Mouse (Mus musculus) neural tube, embryonic 15.5 days (tissue): Measurements from ENCODE around the gene Cyth3. TPM values are rescaled to one million over a fixed set of nuclear protein-coding genes. Genes with fewer than 3 reads are reported as not detected.

Source experiments
- ATAC-seq: fragments of 200-750 bp; cut with Nextera tagmentation; 2 replicates; pipeline ENCODE4 v1.8.0; 2017; ENCODE audit warnings: mild to moderate bottlenecking, moderate TSS enrichment, moderate library complexity; ENCODE audit not compliant: low FRiP score
- H3K27ac ChIP-seq: fragments of 300-500 bp; sonication (generic); replicated peaks from 2 replicates; pipeline ENCODE4 v1.5.1; 2015; ENCODE audit warnings: mild to moderate bottlenecking, inconsistent platforms
- H3K27me3 ChIP-seq: fragments of 300-500 bp; sonication (generic); replicated peaks from 2 replicates; pipeline ENCODE4 v1.6.1; 2015; ENCODE audit warnings: inconsistent platforms
- H3K36me3 ChIP-seq: fragments of 300-500 bp; sonication (generic); 2 replicates; pipeline ENCODE4 v1.6.1; 2015; ENCODE audit warnings: inconsistent platforms
- H3K4me1 ChIP-seq: fragments of 300-500 bp; sonication (generic); 2 replicates; pipeline ENCODE4 v1.6.1; 2015; ENCODE audit warnings: inconsistent platforms
- H3K4me2 ChIP-seq: fragments of 300-500 bp; sonication (generic); 2 replicates; pipeline ENCODE4 v1.6.1; 2015; ENCODE audit warnings: inconsistent platforms, mild to moderate bottlenecking, moderate library complexity
- H3K4me3 ChIP-seq: fragments of 300-500 bp; sonication (generic); replicated peaks from 2 replicates; pipeline ENCODE4 v1.5.1; 2015; ENCODE audit warnings: mild to moderate bottlenecking, inconsistent platforms
- H3K9ac ChIP-seq: fragments of 300-500 bp; sonication (generic); replicated peaks from 2 replicates; pipeline ENCODE4 v1.6.1; 2015; ENCODE audit warnings: mild to moderate bottlenecking, inconsistent platforms
- H3K9me3 ChIP-seq: fragments of 300-500 bp; sonication (generic); replicated peaks from 2 replicates; pipeline ENCODE4 v1.6.1; 2016; ENCODE audit warnings: inconsistent platforms
- WGBS: fragments of 180-500 bp; shearing (Covaris S2); methylation state at CpG from one replicate; pipeline ENCODE4 v1.1.7; 2015; ENCODE audit warnings: mixed read lengths; 5-methylcytosine and 5-hydroxymethylcytosine counted together
- polyA plus RNA-seq: library from polyadenylated mRNA; unstranded; fragments of >200 nt; fragmentation: Nextera tagmentation; extraction: Ambion mirVana; gene quantifications from 2 replicates; pipeline ENCODE4 v1.2.1, GENCODE M21; 2015

Gene Cyth3
- polyA plus RNA-seq, 1 experiment from 2014 or later, result 42.2 TPM

- ATAC-seq, result no peak
- H3K4me1 ChIP-seq, result peaks cover 12% of the 10 kb centered on the region
- no peaks in the 10 kb centered on the region for H3K27me3 ChIP-seq
- H3K36me3 ChIP-seq, result no peaks in the 10 kb centered on the region
- H3K9ac ChIP-seq, result no peak overlapping the region
- no peak overlapping the region for H3K4me2 ChIP-seq
- 91% methylated on average over 3 of the region's 3 CpGs for WGBS
- no peak overlapping the region for H3K27ac ChIP-seq
- H3K4me3 ChIP-seq, result no peak overlapping the region
- H3K9me3 ChIP-seq, result no peaks in the 10 kb centered on the region
Observed at GRCm38 (mm10) chr5:143616657-143617329, 5.5 kb upstream of the Cyth3 start.

DNA sequence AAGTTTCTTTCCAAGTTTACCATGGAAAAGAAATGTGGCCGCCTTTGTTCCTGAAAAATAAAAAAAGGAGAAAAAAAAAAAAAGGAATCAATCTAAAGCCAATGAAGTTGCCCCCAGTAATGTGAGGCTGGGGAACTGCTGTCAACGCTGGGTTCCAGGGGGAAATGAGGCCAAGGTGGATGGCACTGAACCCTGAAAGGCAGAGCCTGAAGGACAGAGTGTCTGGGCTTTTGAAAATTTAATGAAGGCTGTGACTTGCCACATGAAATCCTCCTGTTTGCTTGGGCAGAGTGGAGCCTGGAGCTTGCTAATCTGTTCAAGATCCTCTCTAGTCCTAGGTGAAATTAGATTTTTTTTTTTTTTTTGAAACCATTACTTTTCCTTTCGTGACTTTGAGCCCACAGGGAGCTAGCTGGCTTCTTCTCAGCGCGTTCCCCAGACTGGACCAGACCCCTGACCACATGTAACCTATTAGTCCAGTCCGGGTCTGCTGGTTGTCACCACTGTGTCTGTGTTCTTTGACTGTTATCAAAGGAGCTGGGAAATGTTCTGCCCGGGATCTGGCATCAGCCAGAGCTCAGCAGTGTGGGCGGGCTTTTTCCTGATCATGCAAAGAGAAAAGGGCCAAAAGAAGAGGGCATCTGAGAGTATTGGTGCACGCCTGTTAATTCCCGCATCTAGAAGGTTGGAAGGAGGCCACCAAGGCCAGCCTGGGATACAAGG, 4.6 kb upstream of the Cyth3 start:
- 60% methylated on average over 10 of the region's 10 CpGs for WGBS
- Histone ChIP-seq H3K4me2 (no peak overlapping the region), H3K27me3 (no peaks in the 10 kb centered on the region), H3K4me1 (peaks cover 16% of the 10 kb centered on the region), H3K27ac (no peak overlapping the region), H3K4me3 (no peak overlapping the region), H3K9me3 (no peaks in the 10 kb centered on the region), H3K9ac (no peak overlapping the region), H3K36me3 (no peaks in the 10 kb centered on the region)
- ATAC-seq, result no peak

DNA sequence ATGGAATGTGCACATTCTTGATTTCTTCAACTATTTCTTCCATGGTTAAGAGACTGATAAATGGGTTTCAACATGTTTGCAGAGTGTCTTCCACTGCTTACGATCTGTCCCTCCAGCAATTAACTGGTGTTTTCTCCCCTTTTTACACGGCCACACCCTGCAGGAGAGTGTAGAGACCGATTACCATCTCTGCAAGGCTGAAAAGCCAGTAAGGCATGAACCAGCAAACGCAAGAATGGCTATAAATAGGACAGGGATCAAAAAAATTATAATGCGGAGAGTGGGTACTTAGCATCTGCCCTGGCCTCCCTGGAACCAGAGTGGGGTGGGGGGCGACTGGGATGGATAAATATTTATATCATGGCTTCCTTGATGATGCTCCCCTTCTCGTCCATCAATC, 3.7 kb upstream of the Cyth3 start:
- ATAC-seq, result no peak
- 65% methylated on average over 7 of the region's 7 CpGs for WGBS
- Histone ChIP-seq H3K4me1 (peaks cover 24% of the 10 kb centered on the region), H3K4me2 (no peak overlapping the region), H3K4me3 (no peak overlapping the region), H3K27me3 (no peaks in the 10 kb centered on the region), H3K9ac (no peak overlapping the region), H3K27ac (no peak overlapping the region), H3K36me3 (no peaks in the 10 kb centered on the region), H3K9me3 (no peaks in the 10 kb centered on the region)

DNA sequence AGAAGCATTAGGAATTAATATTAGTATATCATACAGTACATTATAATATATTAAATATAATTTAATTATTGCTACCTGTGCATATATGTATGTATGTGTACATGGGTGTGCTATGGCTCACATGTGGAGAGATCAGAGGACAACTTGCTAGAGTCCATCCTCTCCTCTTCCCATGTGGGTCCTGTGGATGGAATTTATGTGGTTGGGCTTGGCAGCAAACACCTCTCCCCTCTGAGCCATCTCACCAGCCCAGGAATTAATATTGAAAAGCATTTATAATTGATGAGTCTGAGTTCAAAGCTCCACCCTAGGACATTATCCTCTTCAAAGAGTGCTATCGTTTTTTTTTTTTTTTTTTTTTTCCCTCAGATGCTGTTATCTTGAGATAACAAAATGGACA, 2.1 kb upstream of the Cyth3 start:
- H3K36me3 ChIP-seq, result no peaks in the 10 kb centered on the region
- H3K4me3 ChIP-seq, result no peak overlapping the region
- peaks cover 31% of the 10 kb centered on the region for H3K4me1 ChIP-seq
- H3K9ac ChIP-seq, result no peak overlapping the region
- no peak for ATAC-seq
- H3K4me2 ChIP-seq, result no peak overlapping the region
- H3K9me3 ChIP-seq, result no peaks in the 10 kb centered on the region
- no peak overlapping the region for H3K27ac ChIP-seq
- 25% methylated on average over 1 of the region's 1 CpGs for WGBS
- H3K27me3 ChIP-seq, result no peaks in the 10 kb centered on the region

DNA sequence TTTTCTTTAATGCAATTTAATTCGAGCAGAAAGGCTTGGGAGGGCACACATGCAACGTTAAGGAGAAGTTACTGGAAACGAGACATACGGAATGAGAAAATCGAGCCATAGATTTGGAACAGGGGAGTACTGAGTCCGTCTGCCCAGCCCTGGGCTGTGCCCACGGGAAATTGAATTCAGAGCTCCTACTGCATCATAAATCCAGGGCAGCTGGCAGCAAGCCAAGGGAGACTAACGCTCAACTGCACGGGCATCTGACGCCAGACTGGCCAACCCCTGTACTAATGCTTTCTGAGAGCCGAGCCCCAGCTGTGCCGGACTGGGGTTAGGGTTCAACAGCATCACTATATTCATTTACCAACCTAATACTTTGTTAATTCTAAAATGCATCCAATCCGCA, 1.3 kb upstream of the Cyth3 start:
- Histone ChIP-seq H3K27me3 (no peaks in the 10 kb centered on the region), H3K4me3 (no peak overlapping the region), H3K4me1 (peaks cover 36% of the 10 kb centered on the region), H3K9me3 (no peaks in the 10 kb centered on the region), H3K27ac (no peak overlapping the region), H3K36me3 (no peaks in the 10 kb centered on the region), H3K4me2 (peak overlapping the region; percentile 31), H3K9ac (no peak overlapping the region)
- ATAC-seq, result 0 out of 2 replicates have a peak, but pooled peaks have one; percentile 26
- WGBS, result 14% methylated on average over 13 of the region's 13 CpGs

DNA sequence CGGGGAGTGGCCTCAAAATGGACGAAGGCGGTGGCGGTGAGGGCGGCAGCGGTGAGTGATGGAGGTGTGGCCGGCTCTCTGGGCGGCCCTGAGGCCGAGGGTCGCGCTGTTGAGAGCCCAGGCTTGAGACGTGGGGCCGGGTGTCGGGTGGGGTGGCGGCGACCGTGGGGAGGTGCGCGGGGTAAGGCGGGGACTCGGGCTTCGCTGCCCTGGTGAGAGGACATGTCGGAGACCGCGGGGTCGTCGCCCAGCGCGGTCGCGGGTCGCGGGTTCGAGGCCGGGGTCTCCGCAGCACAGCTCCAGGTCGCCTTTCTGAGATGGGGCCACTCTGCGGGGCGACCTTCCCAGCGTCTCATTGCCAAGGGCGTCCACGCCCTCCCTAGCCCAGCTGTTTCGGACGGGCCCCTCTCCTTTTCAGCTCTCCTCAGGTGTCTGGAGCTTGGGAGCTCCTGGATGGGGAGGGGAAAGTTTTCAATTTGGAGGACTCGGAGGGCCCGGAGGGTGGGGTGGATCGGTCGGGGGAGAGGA, 440 bp downstream of the Cyth3 start:
- 1% methylated on average over 42 of the region's 48 CpGs for WGBS
- peak overlapping the region; percentile 94 for H3K4me3 ChIP-seq
- no peaks in the 10 kb centered on the region for H3K36me3 ChIP-seq
- H3K9ac ChIP-seq, result peak overlapping the region; percentile 91
- peak; percentile 73 for ATAC-seq
- H3K4me1 ChIP-seq, result peaks cover 39% of the 10 kb centered on the region
- peak overlapping the region; percentile 84 for H3K4me2 ChIP-seq
- H3K27me3 ChIP-seq, result no peaks in the 10 kb centered on the region
- no peaks in the 10 kb centered on the region for H3K9me3 ChIP-seq
- H3K27ac ChIP-seq, result peak overlapping the region; percentile 87

GRCm38 (mm10) chr5:143623356-143624295, 1.4 kb downstream of the Cyth3 start:
- WGBS, result 45% methylated on average over 19 of the region's 19 CpGs
- ATAC-seq, result no peak
- no peak overlapping the region for H3K27ac ChIP-seq
- no peaks in the 10 kb centered on the region for H3K27me3 ChIP-seq
- peak overlapping the region; percentile 91 for H3K9ac ChIP-seq
- no peaks in the 10 kb centered on the region for H3K36me3 ChIP-seq
- H3K4me2 ChIP-seq, result peak overlapping the region; percentile 84
- H3K4me3 ChIP-seq, result peak overlapping the region; percentile 94
- no peaks in the 10 kb centered on the region for H3K9me3 ChIP-seq
- peaks cover 39% of the 10 kb centered on the region for H3K4me1 ChIP-seq

GRCm38 (mm10) chr5:143624449-143624848, 2.2 kb downstream of the Cyth3 start:
- no peaks in the 10 kb centered on the region for H3K9me3 ChIP-seq
- no peaks in the 10 kb centered on the region for H3K27me3 ChIP-seq
- H3K36me3 ChIP-seq, result no peaks in the 10 kb centered on the region
- ATAC-seq, result no peak
- no peak overlapping the region for H3K4me3 ChIP-seq
- H3K27ac ChIP-seq, result no peak overlapping the region
- peak overlapping the region; percentile 84; the same call in 1 of the 2 replicates for H3K4me2 ChIP-seq
- no peak overlapping the region for H3K9ac ChIP-seq
- H3K4me1 ChIP-seq, result peaks cover 39% of the 10 kb centered on the region
- WGBS, result 81% methylated on average over 3 of the region's 3 CpGs

DNA sequence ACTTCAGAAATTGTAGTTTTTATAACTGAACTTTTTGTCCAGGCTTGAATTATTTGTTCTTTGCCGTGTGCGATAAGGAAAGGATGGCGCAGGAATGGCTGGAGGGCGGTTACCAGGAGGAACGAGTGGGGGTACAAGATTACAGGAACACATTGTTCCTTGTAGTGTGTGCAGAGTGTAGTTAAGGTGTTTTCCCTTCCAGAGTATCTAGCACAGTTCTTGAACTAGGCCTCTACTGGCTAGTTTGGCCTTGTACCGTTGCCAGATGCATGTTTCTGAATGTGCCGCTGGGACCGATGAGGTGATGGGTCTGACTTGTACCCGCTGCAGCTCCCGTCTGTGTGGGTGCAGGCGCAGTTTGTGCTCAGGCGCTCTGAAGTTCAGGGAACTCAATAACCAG, 3.2 kb downstream of the Cyth3 start:
- no peaks in the 10 kb centered on the region for H3K27me3 ChIP-seq
- no peaks in the 10 kb centered on the region for H3K36me3 ChIP-seq
- H3K4me2 ChIP-seq, result no peak overlapping the region
- H3K9ac ChIP-seq, result no peak overlapping the region
- WGBS, result 89% methylated on average over 12 of the region's 12 CpGs
- peaks cover 38% of the 10 kb centered on the region for H3K4me1 ChIP-seq
- no peaks in the 10 kb centered on the region for H3K9me3 ChIP-seq
- no peak for ATAC-seq
- H3K4me3 ChIP-seq, result no peak overlapping the region
- H3K27ac ChIP-seq, result no peak overlapping the region

GRCm38 (mm10) chr5:143625940-143626588, 3.8 kb downstream of the Cyth3 start:
- H3K27me3 ChIP-seq, result no peaks in the 10 kb centered on the region
- 64% methylated on average over 11 of the region's 11 CpGs for WGBS
- H3K36me3 ChIP-seq, result no peaks in the 10 kb centered on the region
- no peak overlapping the region for H3K27ac ChIP-seq
- no peak overlapping the region for H3K4me2 ChIP-seq
- no peak for ATAC-seq
- H3K4me3 ChIP-seq, result no peak overlapping the region
- H3K9me3 ChIP-seq, result no peaks in the 10 kb centered on the region
- no peak overlapping the region for H3K9ac ChIP-seq
- peaks cover 32% of the 10 kb centered on the region for H3K4me1 ChIP-seq

DNA sequence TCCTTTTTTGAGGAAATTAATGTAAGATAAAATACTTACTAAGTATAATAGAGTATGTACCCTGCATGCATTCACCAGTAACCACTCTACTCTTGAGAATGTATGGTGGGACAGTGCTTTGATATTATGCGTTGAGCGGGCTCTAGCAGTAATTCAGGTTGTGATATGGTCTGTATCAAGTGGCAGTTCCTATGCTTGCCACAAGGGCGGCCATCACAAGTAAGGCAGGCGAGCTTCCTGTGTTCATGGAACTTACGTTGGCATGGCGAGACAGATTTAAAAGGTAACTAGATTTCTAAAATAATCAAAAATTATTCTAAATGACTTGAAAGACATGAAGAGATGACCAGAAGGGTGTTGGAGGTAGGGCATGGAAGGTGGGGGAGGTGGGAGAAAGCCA, 5.3 kb downstream of the Cyth3 start:
- no peak for ATAC-seq
- no peak overlapping the region for H3K4me2 ChIP-seq
- no peak overlapping the region for H3K9ac ChIP-seq
- peaks cover 27% of the 10 kb centered on the region for H3K4me1 ChIP-seq
- H3K27ac ChIP-seq, result no peak overlapping the region
- no peaks in the 10 kb centered on the region for H3K27me3 ChIP-seq
- H3K9me3 ChIP-seq, result no peaks in the 10 kb centered on the region
- H3K36me3 ChIP-seq, result no peaks in the 10 kb centered on the region
- WGBS, result 93% methylated on average over 6 of the region's 6 CpGs
- H3K4me3 ChIP-seq, result no peak overlapping the region
